Mouse (Mus musculus) neural tube, embryonic 14.5 days (tissue): ENCODE results near the gene Mst1. TPM values are rescaled to one million over a fixed set of nuclear protein-coding genes. Genes with fewer than 3 reads are reported as not detected.
A peak's percentile ranks its signal among the peaks of the same experiment; 100 is the strongest.

Source experiments
- ATAC-seq: fragments of 200-750 bp; cut with Nextera tagmentation; 2 replicates; pipeline ENCODE4 v1.8.0; 2017; ENCODE audit warnings: low read depth, mild to moderate bottlenecking, moderate TSS enrichment, moderate library complexity
- H3K27ac ChIP-seq: fragments of 300-500 bp; sonication (generic); 2 replicates; pipeline ENCODE4 v1.5.1; 2014; ENCODE audit warnings: low read depth, mild to moderate bottlenecking, control low read depth, low read length, moderate library complexity, mixed read lengths
- H3K27me3 ChIP-seq: fragments of 300-500 bp; sonication (generic); 2 replicates; pipeline ENCODE4 v1.6.1; 2014; ENCODE audit warnings: low read length; ENCODE audit not compliant: control insufficient read depth, insufficient read depth
- H3K36me3 ChIP-seq: fragments of 300-500 bp; sonication (generic); 2 replicates; pipeline ENCODE4 v1.6.1; 2014; ENCODE audit warnings: low read length, mixed read lengths; ENCODE audit not compliant: control insufficient read depth, insufficient read depth
- H3K4me1 ChIP-seq: fragments of 300-500 bp; sonication (generic); 2 replicates; pipeline ENCODE4 v1.6.1; 2014; ENCODE audit warnings: low read length; ENCODE audit not compliant: control insufficient read depth, insufficient read depth
- H3K4me2 ChIP-seq: fragments of 300-500 bp; sonication (generic); 2 replicates; pipeline ENCODE4 v1.6.1; 2014; ENCODE audit warnings: mild to moderate bottlenecking, low read depth, low read length, control low read depth
- H3K4me3 ChIP-seq: fragments of 300-500 bp; sonication (generic); 2 replicates; pipeline ENCODE4 v1.5.1; 2014; ENCODE audit warnings: low read depth, low read length, control low read depth, mixed read lengths
- H3K9ac ChIP-seq: fragments of 300-500 bp; sonication (generic); replicated peaks from 2 replicates; pipeline ENCODE4 v1.6.1; 2014; ENCODE audit warnings: low read depth, mild to moderate bottlenecking, control low read depth, low read length, mixed read lengths
- H3K9me3 ChIP-seq: fragments of 300-500 bp; sonication (generic); 2 replicates; pipeline ENCODE4 v1.6.1; 2016; ENCODE audit warnings: low read length; ENCODE audit not compliant: control insufficient read depth
- WGBS: fragments of 180-500 bp; shearing (Covaris S2); extraction: QIAGEN DNeasy Blood & Tissue Kit; methylation state at CpG from one replicate; pipeline ENCODE4 v1.1.7; 2014; 5-methylcytosine and 5-hydroxymethylcytosine counted together
- polyA plus RNA-seq: library from polyadenylated mRNA; unstranded; fragments of >200 nt; fragmentation: Nextera tagmentation; extraction: Ambion mirVana; gene quantifications from 2 replicates; pipeline ENCODE4 v1.2.1, GENCODE M21; 2014

Gene Mst1
- polyA plus RNA-seq, result 0.08 TPM in 1 of 2 replicates, not detected in the other

- H3K36me3 ChIP-seq, result peaks cover 6% of the 10 kb centered on the region; the same call in 1 of the 2 replicates
- peak within 1 kb of the TSS; percentile 89; the same call in 1 of the 2 replicates for H3K9ac ChIP-seq
- H3K27me3 ChIP-seq, result peaks cover 13% of the 10 kb centered on the region
- WGBS, result 80% methylated on average over 5 of the region's 5 CpGs
- H3K4me3 ChIP-seq, result peak within 1 kb of the TSS; percentile 87
- H3K4me1 ChIP-seq, result peaks cover 7% of the 10 kb centered on the region
- H3K9me3 ChIP-seq, result no peaks in the 10 kb centered on the region
- ATAC-seq, result no peak
- peak within 1 kb of the TSS; percentile 93 for H3K4me2 ChIP-seq
- H3K27ac ChIP-seq, result no peak within 1 kb of the TSS
These were observed at the start of gene Mst1 for GRCm38 (mm10) chr9:108080168-108080567. Gene Mst1, plus strand, starts transcription at chr9:108080436.

DNA sequence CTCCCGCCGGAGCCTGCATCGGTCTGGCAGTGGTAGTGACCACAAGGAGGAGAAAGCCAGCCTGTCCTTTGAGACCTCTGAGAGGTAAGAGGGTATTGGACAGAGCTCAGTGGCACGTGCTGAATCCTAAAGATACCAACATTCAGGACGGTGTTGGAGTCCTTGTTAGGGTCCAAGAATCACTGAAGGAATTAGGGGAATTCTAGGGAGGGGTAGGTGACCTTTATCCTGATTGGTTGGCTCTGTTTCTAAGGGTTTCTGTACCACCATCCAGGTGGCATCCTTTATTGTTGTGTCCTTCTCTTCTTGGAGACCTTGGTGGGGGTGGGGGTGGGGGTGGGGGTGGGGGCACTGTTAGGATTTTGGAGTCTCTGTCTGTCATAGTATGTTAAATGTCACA lies 48.1 kb upstream of the Mst1 start:
- Histone ChIP-seq H3K27me3 (no peaks in the 10 kb centered on the region), H3K36me3 (peaks cover 19% of the 10 kb centered on the region), H3K27ac (no peak overlapping the region), H3K4me2 (no peak overlapping the region), H3K4me1 (no peaks in the 10 kb centered on the region), H3K9ac (no peak overlapping the region), H3K4me3 (no peak overlapping the region), H3K9me3 (no peaks in the 10 kb centered on the region)
- no peak for ATAC-seq
- WGBS, result 96% methylated on average over 5 of the region's 5 CpGs

DNA sequence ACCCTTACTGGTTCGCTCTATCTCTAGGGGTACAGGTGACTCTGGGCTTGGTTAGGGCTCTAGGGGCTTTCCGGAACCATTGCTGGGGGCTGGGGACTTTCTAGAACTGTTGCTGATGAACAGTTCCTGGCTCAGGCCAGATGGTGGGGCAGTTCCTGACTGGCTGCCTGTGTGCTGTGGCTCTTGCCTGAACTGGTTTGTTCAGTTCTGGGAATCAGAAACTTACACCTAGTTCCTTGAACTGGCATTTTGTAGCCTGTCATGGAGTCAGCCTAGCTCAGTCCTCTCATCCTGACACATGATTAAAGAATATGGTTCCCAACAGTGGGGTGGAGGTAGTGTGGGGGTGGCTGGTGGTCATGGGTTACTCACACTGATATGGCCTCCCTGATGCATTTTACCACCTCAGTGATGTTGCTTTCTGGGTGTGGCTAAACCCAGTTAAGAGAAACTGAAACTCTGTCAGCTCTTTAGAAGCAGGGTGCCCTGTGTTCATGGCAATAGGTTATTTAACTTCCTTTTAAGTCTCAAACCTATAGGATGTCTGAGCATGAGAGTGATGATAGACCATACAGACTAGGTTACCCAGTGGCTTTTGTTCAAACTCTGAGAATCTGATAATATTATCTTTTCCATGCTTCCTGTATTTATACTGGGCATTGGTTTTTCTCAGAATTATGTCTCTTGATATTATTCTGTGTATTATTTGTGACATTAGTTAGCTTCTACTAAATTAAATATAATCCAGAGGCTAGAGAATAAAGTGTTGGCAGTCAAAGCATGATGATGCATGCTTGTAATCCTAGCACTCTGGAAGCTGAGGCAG lies 44.7 kb upstream of the Mst1 start:
- H3K4me3 ChIP-seq, result no peak overlapping the region
- H3K4me1 ChIP-seq, result no peaks in the 10 kb centered on the region
- H3K27ac ChIP-seq, result no peak overlapping the region
- H3K9me3 ChIP-seq, result no peaks in the 10 kb centered on the region
- no peaks in the 10 kb centered on the region for H3K27me3 ChIP-seq
- no peak overlapping the region for H3K9ac ChIP-seq
- H3K4me2 ChIP-seq, result no peak overlapping the region
- peaks cover 27% of the 10 kb centered on the region for H3K36me3 ChIP-seq
- no peak for ATAC-seq
- 100% methylated on average over 2 of the region's 2 CpGs for WGBS

DNA sequence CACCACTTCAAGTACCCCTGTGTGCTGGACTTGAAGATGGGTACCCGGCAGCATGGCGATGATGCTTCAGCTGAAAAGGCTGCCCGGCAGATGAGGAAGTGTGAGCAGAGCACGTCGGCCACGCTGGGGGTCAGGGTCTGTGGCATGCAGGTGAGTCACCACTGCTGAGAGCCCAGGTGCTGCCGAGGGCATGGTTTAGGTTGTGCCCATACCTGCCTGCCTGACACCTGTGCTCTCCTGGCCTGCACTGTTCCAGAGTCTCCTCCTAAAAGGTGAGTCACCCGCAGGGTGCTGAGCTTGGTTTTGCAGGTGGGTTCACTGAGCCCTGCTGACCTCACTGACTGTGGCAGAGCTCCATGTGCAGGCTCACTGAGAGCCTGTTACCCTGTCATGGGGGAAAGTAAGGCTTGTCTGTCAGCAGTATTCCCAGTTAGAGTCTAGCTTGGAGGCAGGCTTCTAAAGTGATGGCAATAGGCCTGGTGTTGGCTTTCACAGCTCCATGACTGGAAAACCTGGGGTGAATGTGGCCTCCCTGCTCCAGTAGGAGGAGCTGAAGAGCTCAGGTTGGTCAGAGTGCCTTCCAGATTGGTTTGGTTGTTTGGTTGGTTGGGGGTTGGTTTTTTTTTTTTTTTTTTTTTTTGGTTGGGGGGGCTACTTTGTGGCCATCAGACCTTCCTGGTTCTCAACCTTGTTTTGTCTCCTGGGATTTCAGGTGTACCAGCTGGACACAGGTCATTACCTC lies 35.3 kb upstream of the Mst1 start:
- no peak for ATAC-seq
- Histone ChIP-seq H3K27ac (no peak overlapping the region), H3K9me3 (no peaks in the 10 kb centered on the region), H3K4me2 (no peak overlapping the region), H3K27me3 (no peaks in the 10 kb centered on the region), H3K9ac (no peak overlapping the region), H3K36me3 (peaks cover 44% of the 10 kb centered on the region), H3K4me1 (peaks cover 8% of the 10 kb centered on the region), H3K4me3 (no peak overlapping the region)
- 94% methylated on average over 8 of the region's 8 CpGs for WGBS

- no peak overlapping the region for H3K4me3 ChIP-seq
- peaks cover 36% of the 10 kb centered on the region; the same call in 1 of the 2 replicates for H3K36me3 ChIP-seq
- H3K4me1 ChIP-seq, result peaks cover 11% of the 10 kb centered on the region
- H3K27ac ChIP-seq, result no peak overlapping the region
- no peaks in the 10 kb centered on the region for H3K27me3 ChIP-seq
- no peak for ATAC-seq
- H3K9me3 ChIP-seq, result no peaks in the 10 kb centered on the region
- H3K4me2 ChIP-seq, result no peak overlapping the region
- 91% methylated on average over 4 of the region's 4 CpGs for WGBS
- H3K9ac ChIP-seq, result no peak overlapping the region
These were observed 33.7 kb upstream of the Mst1 start for GRCm38 (mm10) chr9:108046582-108046981.

DNA sequence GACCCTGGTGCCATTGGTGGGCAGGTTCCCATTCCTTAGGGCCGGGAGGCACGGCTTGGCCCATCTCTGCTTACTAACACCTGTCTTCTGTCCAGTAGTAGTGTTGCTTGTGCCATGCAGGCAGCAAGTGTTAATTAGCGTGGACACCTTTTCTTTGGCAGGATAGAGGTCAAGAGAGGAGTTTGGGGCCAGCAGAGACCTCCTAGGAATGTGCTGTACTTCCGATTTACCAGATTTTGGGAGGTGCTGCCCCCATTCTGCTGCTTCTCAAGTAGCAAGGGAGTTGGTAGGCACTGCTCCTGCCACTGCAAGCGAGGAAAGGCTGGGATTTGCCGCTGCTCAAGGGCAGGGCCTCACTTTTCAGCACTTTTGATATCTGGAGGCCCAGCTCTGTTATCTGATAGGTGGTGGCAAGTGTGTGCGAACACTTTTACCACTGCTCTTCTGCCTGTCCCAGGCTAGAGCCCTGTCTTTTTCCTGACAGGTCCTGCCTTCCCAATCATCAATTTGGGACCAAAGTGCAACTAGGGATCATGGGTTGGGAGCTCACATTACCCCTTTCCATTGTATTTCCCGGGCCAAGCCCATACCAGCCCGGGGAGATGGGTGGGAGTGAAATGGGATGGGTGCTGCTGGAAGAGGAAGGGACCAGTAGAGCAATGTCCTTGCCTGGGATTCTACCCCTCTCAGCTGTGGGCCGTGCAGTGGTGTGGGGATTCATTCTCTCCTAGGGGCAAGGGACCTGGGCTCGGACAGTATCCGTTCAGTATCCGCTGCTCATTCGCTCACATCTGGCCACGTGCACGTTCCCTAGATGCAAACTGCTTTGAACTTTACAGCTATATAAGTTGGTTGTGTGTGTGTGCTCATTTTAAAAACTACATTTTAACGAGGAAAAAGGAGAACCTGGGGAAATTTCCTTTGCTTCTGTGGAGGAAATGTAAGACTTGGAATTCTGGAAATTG lies 32.4 kb upstream of the Mst1 start:
- peaks cover 28% of the 10 kb centered on the region; the same call in 1 of the 2 replicates for H3K36me3 ChIP-seq
- WGBS, result 46% methylated on average over 17 of the region's 17 CpGs
- peak overlapping the region; percentile 87 for H3K4me2 ChIP-seq
- H3K9ac ChIP-seq, result no peak overlapping the region
- H3K4me3 ChIP-seq, result peak overlapping the region; percentile 54
- ATAC-seq, result no peak
- peaks cover 11% of the 10 kb centered on the region for H3K4me1 ChIP-seq
- no peaks in the 10 kb centered on the region for H3K9me3 ChIP-seq
- H3K27me3 ChIP-seq, result no peaks in the 10 kb centered on the region
- H3K27ac ChIP-seq, result peak overlapping the region; percentile 69

- Histone ChIP-seq H3K27ac (peak overlapping the region; percentile 69), H3K9me3 (no peaks in the 10 kb centered on the region), H3K27me3 (no peaks in the 10 kb centered on the region), H3K9ac (peak overlapping the region; percentile 50), H3K4me1 (peaks cover 11% of the 10 kb centered on the region), H3K4me3 (peak overlapping the region; percentile 54), H3K4me2 (peak overlapping the region; percentile 87), H3K36me3 (peaks cover 24% of the 10 kb centered on the region; the same call in 1 of the 2 replicates)
- peak; percentile 38 for ATAC-seq
- 2% methylated on average over 19 of the region's 19 CpGs for WGBS
These were observed 31.7 kb upstream of the Mst1 start for GRCm38 (mm10) chr9:108048566-108048955.

DNA sequence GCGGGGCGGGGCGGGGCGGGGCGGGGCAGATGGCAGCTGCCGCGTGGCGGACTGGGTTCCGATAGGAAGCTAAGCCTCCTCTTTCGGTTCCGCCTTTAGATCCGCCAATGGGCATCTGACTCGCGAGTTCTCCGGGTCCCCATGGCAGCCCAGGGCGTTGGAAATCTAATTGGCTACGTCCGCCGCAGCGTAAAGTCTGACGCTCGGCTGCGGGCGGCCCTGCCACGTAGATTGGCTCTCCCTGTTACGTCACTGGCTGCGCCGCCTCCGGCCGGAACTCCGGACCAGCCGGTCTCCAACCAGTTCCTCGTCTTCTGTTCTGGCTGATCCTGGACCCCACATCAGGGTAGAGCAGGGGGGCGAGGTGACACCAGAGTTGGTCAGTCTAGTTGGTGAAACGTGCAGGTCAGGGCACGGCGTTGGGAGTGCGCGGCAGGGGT lies 31.2 kb upstream of the Mst1 start, which contains the start of gene Gmppb:
Gene Gmppb (plus strand): TSS at position 227 of the 440 bp plus-strand sequence.
- ATAC-seq, result peak; percentile 95
- Histone ChIP-seq H3K27me3 (no peaks in the 10 kb centered on the region), H3K27ac (peak within 1 kb of the TSS; percentile 70), H3K4me2 (peak within 1 kb of the TSS; percentile 87), H3K9ac (peak within 1 kb of the TSS; percentile 60), H3K9me3 (no peaks in the 10 kb centered on the region), H3K36me3 (peaks cover 29% of the 10 kb centered on the region; the same call in 1 of the 2 replicates), H3K4me1 (peaks cover 11% of the 10 kb centered on the region), H3K4me3 (peak within 1 kb of the TSS; percentile 54)
- WGBS, result under 1% methylated on average over 34 of the region's 39 CpGs
